Mouse (Mus musculus) retina, adult 2 months (tissue): ENCODE measurements around the gene Klc1.
"Not testable (repeated sequence)": the region's sequence is repeated elsewhere in the genome, so short reads cannot be mapped to it uniquely, and the experiment has no call there.

Experiments
- DNase-seq: peaks from one replicate; pipeline ENCODE4 v3.0.0-alpha.2; 2012; ENCODE audit warnings: low read depth, low spot score

Klc1 gene

GRCm38 (mm10) chr12:111758381-111759175, at the start of gene Klc1:
Gene Klc1 (plus strand): TSS chr12:111758849.
- DNase-seq: peak; percentile 42

- DNase-seq: no peak
Observed at GRCm38 (mm10) chr12:111710091-111710490, 48.6 kb upstream of the Klc1 start.

- DNase-seq: no peak
Observed at GRCm38 (mm10) chr12:111712476-111712875, 46.2 kb upstream of the Klc1 start.

GRCm38 (mm10) chr12:111713004-111713651, 45.5 kb upstream of the Klc1 start, which contains the start of the genes Bag5 and Apopt1:
Gene Bag5 (minus strand): TSS chr12:111713257.
Gene Apopt1 (plus strand): TSS chr12:111713261.
- DNase-seq: peak; percentile 88

GRCm38 (mm10) chr12:111713880-111714279, 44.8 kb upstream of the Klc1 start:
- DNase-seq: not testable (repeated sequence)

GRCm38 (mm10) chr12:111716505-111716904, 42.1 kb upstream of the Klc1 start:
- no peak for DNase-seq

GRCm38 (mm10) chr12:111718656-111719055, 40.0 kb upstream of the Klc1 start:
- no peak for DNase-seq

- no peak for DNase-seq
Observed at GRCm38 (mm10) chr12:111720222-111720621, 38.4 kb upstream of the Klc1 start.

GRCm38 (mm10) chr12:111722654-111723053, 36.0 kb upstream of the Klc1 start:
- no peak for DNase-seq

- DNase-seq: no peak
Observed at GRCm38 (mm10) chr12:111724638-111725337, 33.9 kb upstream of the Klc1 start.

- no peak for DNase-seq
Observed at GRCm38 (mm10) chr12:111725338-111726121, 33.1 kb upstream of the Klc1 start.

- no peak for DNase-seq
Observed at GRCm38 (mm10) chr12:111726122-111726463, 32.6 kb upstream of the Klc1 start.

GRCm38 (mm10) chr12:111727956-111728355, 30.7 kb upstream of the Klc1 start:
- no peak for DNase-seq

GRCm38 (mm10) chr12:111731822-111732807, 26.5 kb upstream of the Klc1 start:
- DNase-seq: peak; percentile 83

- no peak for DNase-seq
Observed at GRCm38 (mm10) chr12:111732921-111733320, 25.7 kb upstream of the Klc1 start.

- DNase-seq: no peak
Observed at GRCm38 (mm10) chr12:111734912-111735311, 23.7 kb upstream of the Klc1 start.

- not testable (repeated sequence) for DNase-seq
Observed at GRCm38 (mm10) chr12:111736676-111737075, 22.0 kb upstream of the Klc1 start.

- DNase-seq: no peak
Observed at GRCm38 (mm10) chr12:111737370-111737769, 21.3 kb upstream of the Klc1 start.

GRCm38 (mm10) chr12:111738754-111739153, 19.9 kb upstream of the Klc1 start:
- no peak for DNase-seq

- no peak for DNase-seq
Observed at GRCm38 (mm10) chr12:111741338-111741737, 17.3 kb upstream of the Klc1 start.
